Mouse (Mus musculus): ENCODE results near the gene Ankrd61. TPM values are rescaled to one million over a fixed set of nuclear protein-coding genes. Genes with fewer than 3 reads are reported as not detected.

The Ankrd61 gene
- 0.07 and 0.18 TPM in 2 replicates for polyA plus RNA-seq (2012; rRNA removed)

DNA sequence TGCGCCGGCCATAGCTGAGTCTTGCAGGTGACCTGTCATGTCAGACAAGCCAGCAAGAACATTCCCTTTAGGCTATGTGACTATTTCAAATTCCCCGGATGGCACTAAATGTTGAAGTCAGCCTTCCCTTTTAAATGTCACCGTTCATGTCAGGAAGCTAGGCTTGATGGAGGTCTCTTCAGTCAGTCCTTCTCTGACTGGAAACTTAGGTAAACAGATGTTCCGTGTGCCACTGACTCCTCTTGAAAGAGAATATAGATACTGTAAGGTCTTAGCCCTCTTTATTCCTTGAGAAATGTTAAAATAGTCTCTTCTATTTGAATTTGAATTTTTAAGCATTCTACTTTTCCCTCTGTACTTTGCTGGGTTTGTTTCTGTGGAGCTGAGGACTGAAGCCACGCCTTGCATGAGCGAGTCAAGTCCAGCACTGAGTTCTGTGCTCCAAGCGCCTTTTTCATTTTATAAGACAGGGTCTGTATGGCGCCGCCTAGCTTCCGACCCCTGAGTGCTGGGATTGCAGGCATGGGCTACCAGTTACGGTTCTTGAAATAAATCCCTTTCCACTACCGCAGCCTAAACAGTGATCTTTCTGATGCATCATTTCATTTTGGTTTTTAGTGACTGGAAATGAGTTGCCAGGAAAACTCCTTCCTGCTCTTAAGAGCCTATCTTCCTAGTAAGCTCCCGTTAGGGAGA, at the start of gene Ankrd61:
TSS of gene Ankrd61 (minus strand) at position 51 of the 696 bp plus-strand sequence.
- Histone ChIP-seq H3K4me3 (replicated peaks; ENCODE audit: extremely low read depth, low read depth, low read length) (no peak within 1 kb of the TSS), H3K4me1 (ENCODE audit: control insufficient read depth, insufficient read depth, low read length) (no peaks in the 10 kb centered on the region)
- 85% methylated on average over 14 of the region's 14 CpGs for WGBS
- TF ChIP-seq POLR2A (IDR thresholded peaks at IDR 0.05; ENCODE audit: borderline replicate concordance, extremely low read depth, low read depth, low read length) (no peak), CTCF (IDR thresholded peaks at IDR 0.05; ENCODE audit: insufficient read depth, low read length) (no peak)
- DNase-seq = no peak

GRCm38 (mm10) chr5:143943231-143944125, 46.0 kb upstream of the Ankrd61 start:
- H3K4me3 ChIP-seq (replicated peaks; ENCODE audit: extremely low read depth, low read depth, low read length) = no peak overlapping the region
- no peak for DNase-seq
- H3K4me1 ChIP-seq (ENCODE audit: control insufficient read depth, insufficient read depth, low read length) = no peaks in the 10 kb centered on the region
- no peak for TF ChIP-seq CTCF (IDR thresholded peaks at IDR 0.05; ENCODE audit: insufficient read depth, low read length)
- no peak for TF ChIP-seq POLR2A (IDR thresholded peaks at IDR 0.05; ENCODE audit: borderline replicate concordance, extremely low read depth, low read depth, low read length)
- WGBS = 81% methylated on average over 14 of the region's 14 CpGs

DNA sequence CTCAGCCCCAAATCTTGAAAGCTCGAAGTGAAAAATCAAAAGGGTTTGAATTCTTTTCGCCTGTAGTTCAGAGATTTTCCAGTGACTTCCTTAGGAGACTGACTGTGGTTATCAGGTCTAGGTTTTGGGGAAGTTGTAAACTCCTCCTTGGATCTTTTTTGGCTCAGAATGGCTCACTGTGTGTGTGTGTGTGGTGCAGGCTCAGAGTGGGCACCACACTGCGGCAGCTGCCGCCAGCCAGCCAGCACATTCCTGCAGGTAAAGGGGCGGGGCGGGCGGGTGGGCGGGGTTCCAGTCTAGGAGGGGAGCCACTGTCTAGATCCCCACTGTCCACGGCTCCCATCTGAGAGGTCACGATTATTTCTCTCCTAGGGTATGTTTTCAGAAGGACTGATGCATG, 44.1 kb upstream of the Ankrd61 start:
- Histone ChIP-seq H3K4me3 (replicated peaks; ENCODE audit: extremely low read depth, low read depth, low read length) (no peak overlapping the region), H3K4me1 (ENCODE audit: control insufficient read depth, insufficient read depth, low read length) (no peaks in the 10 kb centered on the region)
- WGBS = 16% methylated on average over 10 of the region's 10 CpGs
- TF ChIP-seq CTCF (IDR thresholded peaks at IDR 0.05; ENCODE audit: insufficient read depth, low read length) (no peak), POLR2A (IDR thresholded peaks at IDR 0.05; ENCODE audit: borderline replicate concordance, extremely low read depth, low read depth, low read length) (no peak)
- DNase-seq = no peak

DNA sequence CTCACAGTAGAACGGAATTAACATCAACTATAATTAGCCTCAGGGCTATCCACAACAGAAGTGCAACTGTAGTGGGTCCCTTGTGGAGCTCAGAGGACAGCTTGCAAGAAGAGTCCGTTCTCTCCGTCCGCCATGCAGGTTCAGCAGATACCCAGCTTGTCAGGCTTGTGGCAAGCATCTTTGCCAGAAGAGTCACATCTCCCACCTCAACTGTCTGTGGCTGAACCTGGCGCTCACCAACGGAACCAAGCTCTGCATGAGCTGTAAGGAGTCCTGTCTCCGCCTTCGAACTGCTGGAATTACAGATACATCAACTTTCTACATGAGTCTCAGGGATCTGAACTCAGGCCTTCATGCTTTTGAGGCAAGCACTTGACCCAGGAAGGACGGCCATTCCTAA, 38.7 kb upstream of the Ankrd61 start:
- no peak for DNase-seq
- TF ChIP-seq CTCF (IDR thresholded peaks at IDR 0.05; ENCODE audit: insufficient read depth, low read length) (no peak), POLR2A (IDR thresholded peaks at IDR 0.05; ENCODE audit: borderline replicate concordance, extremely low read depth, low read depth, low read length) (no peak)
- no peaks in the 10 kb centered on the region for H3K4me1 ChIP-seq (ENCODE audit: control insufficient read depth, insufficient read depth, low read length)
- 89% methylated on average over 9 of the region's 9 CpGs for WGBS
- H3K4me3 ChIP-seq (replicated peaks; ENCODE audit: extremely low read depth, low read depth, low read length) = no peak overlapping the region

- no peak overlapping the region for H3K4me3 ChIP-seq (replicated peaks; ENCODE audit: extremely low read depth, low read depth, low read length)
- H3K4me1 ChIP-seq (ENCODE audit: control insufficient read depth, insufficient read depth, low read length) = no peaks in the 10 kb centered on the region
- WGBS = 76% methylated on average over 1 of the region's 1 CpGs
- no peak for TF ChIP-seq POLR2A (IDR thresholded peaks at IDR 0.05; ENCODE audit: borderline replicate concordance, extremely low read depth, low read depth, low read length)
- DNase-seq = no peak
Observed at GRCm38 (mm10) chr5:143933875-143934274, 36.4 kb upstream of the Ankrd61 start.

GRCm38 (mm10) chr5:143933414-143933813, 35.9 kb upstream of the Ankrd61 start:
- H3K4me3 ChIP-seq (replicated peaks; ENCODE audit: extremely low read depth, low read depth, low read length) = no peak overlapping the region
- no peak for DNase-seq
- WGBS = 81% methylated on average over 11 of the region's 11 CpGs
- TF ChIP-seq CTCF (IDR thresholded peaks at IDR 0.05; ENCODE audit: insufficient read depth, low read length) = no peak
- TF ChIP-seq POLR2A (IDR thresholded peaks at IDR 0.05; ENCODE audit: borderline replicate concordance, extremely low read depth, low read depth, low read length) = no peak
- no peaks in the 10 kb centered on the region for H3K4me1 ChIP-seq (ENCODE audit: control insufficient read depth, insufficient read depth, low read length)

GRCm38 (mm10) chr5:143932831-143933230, 35.3 kb upstream of the Ankrd61 start, which contains the start of gene Rsph10b:
Rsph10b (plus strand) TSS chr5:143933035.
- H3K4me3 ChIP-seq (replicated peaks; ENCODE audit: extremely low read depth, low read depth, low read length) = no peak within 1 kb of the TSS
- DNase-seq = peak; percentile 43
- H3K4me1 ChIP-seq (ENCODE audit: control insufficient read depth, insufficient read depth, low read length) = no peaks in the 10 kb centered on the region
- 25% methylated on average over 8 of the region's 8 CpGs for WGBS
- TF ChIP-seq CTCF (IDR thresholded peaks at IDR 0.05; ENCODE audit: insufficient read depth, low read length) (no peak), POLR2A (IDR thresholded peaks at IDR 0.05; ENCODE audit: borderline replicate concordance, extremely low read depth, low read depth, low read length) (no peak)

DNA sequence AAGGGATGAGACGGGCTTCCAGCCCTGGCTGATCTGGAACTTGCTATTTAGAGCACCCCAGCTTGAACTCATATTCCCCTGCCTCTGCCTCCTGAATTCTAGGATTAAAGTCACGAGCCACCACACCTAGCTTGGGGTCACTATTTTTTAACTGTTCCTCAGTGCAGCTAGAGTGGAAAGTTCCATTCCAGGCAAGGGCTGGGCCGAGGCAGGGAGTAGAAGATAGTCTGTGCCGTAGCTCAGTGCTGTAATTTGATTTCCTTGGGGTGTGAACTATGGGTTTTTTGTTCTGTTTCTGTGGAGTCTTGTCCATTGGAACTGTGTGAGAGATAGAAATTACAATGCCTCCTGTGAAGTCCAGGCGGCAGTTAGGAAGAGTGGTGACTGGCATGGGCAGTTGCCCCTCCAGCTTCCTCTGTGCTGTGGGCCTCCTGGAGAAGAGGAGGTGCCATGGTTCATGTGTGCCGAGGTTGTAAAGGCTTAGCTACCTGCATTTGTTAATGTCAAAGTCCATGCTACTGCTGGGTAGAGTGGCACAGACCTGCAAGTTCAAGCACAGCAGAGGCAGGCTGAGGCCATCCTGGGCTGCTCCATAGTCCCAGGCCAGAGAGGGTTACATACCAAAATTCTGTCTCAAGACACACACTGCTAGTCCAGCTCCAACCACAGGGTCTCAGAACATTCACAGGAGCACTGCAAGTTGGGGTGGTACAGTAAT, 34.5 kb upstream of the Ankrd61 start:
- no peak for TF ChIP-seq POLR2A (IDR thresholded peaks at IDR 0.05; ENCODE audit: borderline replicate concordance, extremely low read depth, low read depth, low read length)
- TF ChIP-seq CTCF (IDR thresholded peaks at IDR 0.05; ENCODE audit: insufficient read depth, low read length) = no peak
- 84% methylated on average over 6 of the region's 6 CpGs for WGBS
- Histone ChIP-seq H3K4me1 (ENCODE audit: control insufficient read depth, insufficient read depth, low read length) (no peaks in the 10 kb centered on the region), H3K4me3 (replicated peaks; ENCODE audit: extremely low read depth, low read depth, low read length) (no peak overlapping the region)
- DNase-seq = no peak

GRCm38 (mm10) chr5:143930656-143931055, 33.2 kb upstream of the Ankrd61 start:
- no peak for DNase-seq
- WGBS = 92% methylated on average over 12 of the region's 12 CpGs
- H3K4me1 ChIP-seq (ENCODE audit: control insufficient read depth, insufficient read depth, low read length) = no peaks in the 10 kb centered on the region
- no peak overlapping the region for H3K4me3 ChIP-seq (replicated peaks; ENCODE audit: extremely low read depth, low read depth, low read length)
- TF ChIP-seq POLR2A (IDR thresholded peaks at IDR 0.05; ENCODE audit: borderline replicate concordance, extremely low read depth, low read depth, low read length) (no peak), CTCF (IDR thresholded peaks at IDR 0.05; ENCODE audit: insufficient read depth, low read length) (no peak)

Measured in lung, adult 2 months (tissue).